Mouse (Mus musculus): ENCODE results near the gene Nek7. TPM values are rescaled to one million over a fixed set of nuclear protein-coding genes. Genes with fewer than 3 reads are reported as not detected.

Gene Nek7
- polyA plus RNA-seq, 1 experiment from 2014 or later: 16.6 TPM

- H3K27ac ChIP-seq (ENCODE audit: low read depth, low read length): no peak overlapping the region
- 67% methylated on average over 2 of the region's 2 CpGs for WGBS
- no peak for TF ChIP-seq CTCF (IDR thresholded peaks at IDR 0.05; ENCODE audit: low read depth)
- ATAC-seq: no peak
- H3K9ac ChIP-seq (ENCODE audit: low read depth, low read length): no peak overlapping the region
- no peak overlapping the region for H3K4me3 ChIP-seq (ENCODE audit: low read depth, low read length)
- H3K4me2 ChIP-seq (replicated peaks; ENCODE audit: low read depth): no peak overlapping the region
- no peaks in the 10 kb centered on the region for H3K36me3 ChIP-seq (ENCODE audit: control insufficient read depth, insufficient read depth)
- no peaks in the 10 kb centered on the region for H3K9me3 ChIP-seq (ENCODE audit: control insufficient read depth)
- no peaks in the 10 kb centered on the region for H3K4me1 ChIP-seq (replicated peaks; ENCODE audit: control insufficient read depth, insufficient read depth, low read length)
- H3K27me3 ChIP-seq (replicated peaks; ENCODE audit: control insufficient read depth, insufficient read depth, low read length): no peaks in the 10 kb centered on the region
These were observed 154.6 kb downstream of the Nek7 start for GRCm38 (mm10) chr1:138465352-138465751.

GRCm38 (mm10) chr1:138461425-138461824 is 158.5 kb downstream of the Nek7 start:
- TF ChIP-seq CTCF (IDR thresholded peaks at IDR 0.05; ENCODE audit: low read depth): no peak
- ATAC-seq: no peak
- no peak overlapping the region for H3K4me2 ChIP-seq (replicated peaks; ENCODE audit: low read depth)
- H3K27ac ChIP-seq (ENCODE audit: low read depth, low read length): no peak overlapping the region
- H3K4me1 ChIP-seq (replicated peaks; ENCODE audit: control insufficient read depth, insufficient read depth, low read length): no peaks in the 10 kb centered on the region
- H3K36me3 ChIP-seq (ENCODE audit: control insufficient read depth, insufficient read depth): no peaks in the 10 kb centered on the region
- no peaks in the 10 kb centered on the region for H3K9me3 ChIP-seq (ENCODE audit: control insufficient read depth)
- no peak overlapping the region for H3K9ac ChIP-seq (ENCODE audit: low read depth, low read length)
- no peaks in the 10 kb centered on the region for H3K27me3 ChIP-seq (replicated peaks; ENCODE audit: control insufficient read depth, insufficient read depth, low read length)
- no peak overlapping the region for H3K4me3 ChIP-seq (ENCODE audit: low read depth, low read length)
- WGBS: 82% methylated on average over 3 of the region's 3 CpGs

GRCm38 (mm10) chr1:138449476-138449851 is 170.5 kb downstream of the Nek7 start:
- no peak overlapping the region for H3K27ac ChIP-seq (ENCODE audit: low read depth, low read length)
- no peak for TF ChIP-seq CTCF (IDR thresholded peaks at IDR 0.05; ENCODE audit: low read depth)
- H3K36me3 ChIP-seq (ENCODE audit: control insufficient read depth, insufficient read depth): no peaks in the 10 kb centered on the region
- no peaks in the 10 kb centered on the region for H3K4me1 ChIP-seq (replicated peaks; ENCODE audit: control insufficient read depth, insufficient read depth, low read length)
- no peak overlapping the region for H3K4me2 ChIP-seq (replicated peaks; ENCODE audit: low read depth)
- no peaks in the 10 kb centered on the region for H3K9me3 ChIP-seq (ENCODE audit: control insufficient read depth)
- 58% methylated on average over 2 of the region's 2 CpGs for WGBS
- H3K4me3 ChIP-seq (ENCODE audit: low read depth, low read length): no peak overlapping the region
- ATAC-seq: no peak
- H3K9ac ChIP-seq (ENCODE audit: low read depth, low read length): no peak overlapping the region
- H3K27me3 ChIP-seq (replicated peaks; ENCODE audit: control insufficient read depth, insufficient read depth, low read length): no peaks in the 10 kb centered on the region

GRCm38 (mm10) chr1:138448635-138449475 is 171.1 kb downstream of the Nek7 start:
- Histone ChIP-seq H3K4me3 (ENCODE audit: low read depth, low read length) (no peak overlapping the region), H3K36me3 (ENCODE audit: control insufficient read depth, insufficient read depth) (no peaks in the 10 kb centered on the region), H3K27me3 (replicated peaks; ENCODE audit: control insufficient read depth, insufficient read depth, low read length) (no peaks in the 10 kb centered on the region), H3K27ac (ENCODE audit: low read depth, low read length) (no peak overlapping the region), H3K4me1 (replicated peaks; ENCODE audit: control insufficient read depth, insufficient read depth, low read length) (no peaks in the 10 kb centered on the region), H3K9ac (ENCODE audit: low read depth, low read length) (no peak overlapping the region), H3K9me3 (ENCODE audit: control insufficient read depth) (no peaks in the 10 kb centered on the region), H3K4me2 (replicated peaks; ENCODE audit: low read depth) (no peak overlapping the region)
- no peak for TF ChIP-seq CTCF (IDR thresholded peaks at IDR 0.05; ENCODE audit: low read depth)
- no peak for ATAC-seq
- WGBS: 39% methylated on average over 15 of the region's 15 CpGs

GRCm38 (mm10) chr1:138446846-138447245 is 173.1 kb downstream of the Nek7 start:
- Histone ChIP-seq H3K27ac (ENCODE audit: low read depth, low read length) (no peak overlapping the region), H3K4me3 (ENCODE audit: low read depth, low read length) (no peak overlapping the region), H3K9me3 (ENCODE audit: control insufficient read depth) (no peaks in the 10 kb centered on the region), H3K36me3 (ENCODE audit: control insufficient read depth, insufficient read depth) (no peaks in the 10 kb centered on the region), H3K4me2 (replicated peaks; ENCODE audit: low read depth) (no peak overlapping the region), H3K4me1 (replicated peaks; ENCODE audit: control insufficient read depth, insufficient read depth, low read length) (no peaks in the 10 kb centered on the region), H3K27me3 (replicated peaks; ENCODE audit: control insufficient read depth, insufficient read depth, low read length) (no peaks in the 10 kb centered on the region), H3K9ac (ENCODE audit: low read depth, low read length) (no peak overlapping the region)
- 61% methylated on average over 1 of the region's 1 CpGs for WGBS
- TF ChIP-seq CTCF (IDR thresholded peaks at IDR 0.05; ENCODE audit: low read depth): no peak
- no peak for ATAC-seq

Other genes starting within 250 kb of the Nek7 start
- gene Lhx9, start 228.4 kb upstream of the Nek7 start, polyA plus RNA-seq (2015; fragmentation: Nextera tagmentation; extraction: Ambion mirVana): not detected in 2 replicates
- gene 2310009B15Rik, start 236.7 kb upstream of the Nek7 start, polyA plus RNA-seq (2015; fragmentation: Nextera tagmentation; extraction: Ambion mirVana): 38.0 TPM in 2 replicates

All from intestine, postnatal 0 days (tissue).